Mouse (Mus musculus) limb, embryonic 12.5 days (tissue): ENCODE data around the gene Etv1. TPM values are rescaled to one million over a fixed set of nuclear protein-coding genes. Genes with fewer than 3 reads are reported as not detected.

Experiments
- ATAC-seq: fragments of 200-750 bp; cut with Nextera tagmentation; 2 replicates; pipeline ENCODE4 v1.8.0; 2017; ENCODE audit warnings: low read depth, moderate TSS enrichment; ENCODE audit not compliant: insufficient number of reproducible peaks, insufficient read depth, low FRiP score, low TSS enrichment
- H3K27ac ChIP-seq: fragments of 300-500 bp; sonication (generic); 2 replicates; pipeline ENCODE4 v1.5.1; 2016; ENCODE audit warnings: mild to moderate bottlenecking, moderate library complexity
- H3K27me3 ChIP-seq: fragments of 300-500 bp; sonication (generic); 2 replicates; pipeline ENCODE4 v1.6.1; 2016; ENCODE audit warnings: mild to moderate bottlenecking, moderate library complexity
- H3K36me3 ChIP-seq: fragments of 300-500 bp; sonication (generic); 2 replicates; pipeline ENCODE4 v1.6.1; 2016; ENCODE audit warnings: mild to moderate bottlenecking, moderate library complexity
- H3K4me1 ChIP-seq: fragments of 300-500 bp; sonication (generic); replicated peaks from 2 replicates; pipeline ENCODE4 v1.6.1; 2016
- H3K4me2 ChIP-seq: fragments of 300-500 bp; sonication (generic); 2 replicates; pipeline ENCODE4 v1.6.1; 2016; ENCODE audit warnings: mild to moderate bottlenecking, moderate library complexity
- H3K4me3 ChIP-seq: fragments of 300-500 bp; sonication (generic); replicated peaks from 2 replicates; pipeline ENCODE4 v1.5.1; 2016; ENCODE audit warnings: mild to moderate bottlenecking
- H3K9ac ChIP-seq: fragments of 300-500 bp; sonication (generic); replicated peaks from 2 replicates; pipeline ENCODE4 v1.6.1; 2016; ENCODE audit warnings: mild to moderate bottlenecking, moderate library complexity
- H3K9me3 ChIP-seq: fragments of 300-500 bp; sonication (generic); 2 replicates; pipeline ENCODE4 v1.6.1; 2016; ENCODE audit warnings: mild to moderate bottlenecking, moderate library complexity
- WGBS: fragments of 180-500 bp; shearing (Covaris S2); methylation state at CpG from one replicate; pipeline ENCODE4 v1.1.7; 2016; 5-methylcytosine and 5-hydroxymethylcytosine counted together
- polyA plus RNA-seq: library from polyadenylated mRNA; unstranded; fragments of >200 nt; fragmentation: Nextera tagmentation; extraction: Ambion mirVana; gene quantifications from 2 replicates; pipeline ENCODE4 v1.2.1, GENCODE M21; 2016

The Etv1 gene
- polyA plus RNA-seq, 1 experiment from 2014 or later: 18.7 TPM

GRCm38 (mm10) chr12:38784221-38784620, 5.0 kb downstream of the Etv1 start:
- no peak overlapping the region for H3K27ac ChIP-seq
- ATAC-seq: no peak
- no peaks in the 10 kb centered on the region for H3K9me3 ChIP-seq
- 17% methylated on average over 1 of the region's 1 CpGs for WGBS
- H3K4me2 ChIP-seq: no peak overlapping the region
- H3K9ac ChIP-seq: no peak overlapping the region
- no peak overlapping the region for H3K4me3 ChIP-seq
- no peaks in the 10 kb centered on the region for H3K36me3 ChIP-seq
- H3K4me1 ChIP-seq: peaks cover 16% of the 10 kb centered on the region
- no peaks in the 10 kb centered on the region for H3K27me3 ChIP-seq

GRCm38 (mm10) chr12:38786571-38786970, 7.4 kb downstream of the Etv1 start:
- no peak for ATAC-seq
- no peaks in the 10 kb centered on the region for H3K9me3 ChIP-seq
- H3K27me3 ChIP-seq: no peaks in the 10 kb centered on the region
- H3K4me3 ChIP-seq: no peak overlapping the region
- H3K36me3 ChIP-seq: no peaks in the 10 kb centered on the region
- no peak overlapping the region for H3K27ac ChIP-seq
- no peak overlapping the region for H3K4me2 ChIP-seq
- H3K9ac ChIP-seq: no peak overlapping the region
- WGBS: 88% methylated on average over 4 of the region's 4 CpGs
- peaks cover 17% of the 10 kb centered on the region for H3K4me1 ChIP-seq

- Histone ChIP-seq H3K27me3 (no peaks in the 10 kb centered on the region), H3K4me3 (no peak overlapping the region), H3K9me3 (no peaks in the 10 kb centered on the region), H3K36me3 (no peaks in the 10 kb centered on the region), H3K27ac (no peak overlapping the region), H3K4me2 (no peak overlapping the region), H3K4me1 (peaks cover 17% of the 10 kb centered on the region), H3K9ac (no peak overlapping the region)
- ATAC-seq: no peak
- 30% methylated on average over 3 of the region's 3 CpGs for WGBS
Measured at GRCm38 (mm10) chr12:38787704-38788103, 8.5 kb downstream of the Etv1 start.

- WGBS: 35% methylated on average over 6 of the region's 6 CpGs
- peak overlapping the region; percentile 27 for H3K4me2 ChIP-seq
- no peaks in the 10 kb centered on the region for H3K36me3 ChIP-seq
- peaks cover 17% of the 10 kb centered on the region for H3K4me1 ChIP-seq
- 0 out of 2 replicates have a peak overlapping the region, but pooled peaks have one; percentile 35 for H3K27ac ChIP-seq
- no peak for ATAC-seq
- H3K9me3 ChIP-seq: no peaks in the 10 kb centered on the region
- H3K4me3 ChIP-seq: no peak overlapping the region
- H3K9ac ChIP-seq: no peak overlapping the region
- H3K27me3 ChIP-seq: no peaks in the 10 kb centered on the region
Measured at GRCm38 (mm10) chr12:38788621-38789020, 9.4 kb downstream of the Etv1 start.

- Histone ChIP-seq H3K27ac (no peak overlapping the region), H3K9ac (no peak overlapping the region), H3K36me3 (no peaks in the 10 kb centered on the region), H3K27me3 (no peaks in the 10 kb centered on the region), H3K4me2 (no peak overlapping the region), H3K9me3 (no peaks in the 10 kb centered on the region), H3K4me1 (peaks cover 17% of the 10 kb centered on the region), H3K4me3 (no peak overlapping the region)
- no peak for ATAC-seq
- 85% methylated on average over 10 of the region's 10 CpGs for WGBS
Measured at GRCm38 (mm10) chr12:38789789-38790355, 10.7 kb downstream of the Etv1 start.

GRCm38 (mm10) chr12:38793076-38793475, 13.9 kb downstream of the Etv1 start:
- H3K9me3 ChIP-seq: no peaks in the 10 kb centered on the region
- no peak overlapping the region for H3K4me3 ChIP-seq
- WGBS: 87% methylated on average over 4 of the region's 4 CpGs
- H3K4me2 ChIP-seq: no peak overlapping the region
- peaks cover 11% of the 10 kb centered on the region for H3K4me1 ChIP-seq
- ATAC-seq: no peak
- H3K9ac ChIP-seq: no peak overlapping the region
- H3K27ac ChIP-seq: no peak overlapping the region
- H3K36me3 ChIP-seq: no peaks in the 10 kb centered on the region
- no peaks in the 10 kb centered on the region for H3K27me3 ChIP-seq

GRCm38 (mm10) chr12:38793697-38794096, 14.5 kb downstream of the Etv1 start:
- no peak overlapping the region for H3K9ac ChIP-seq
- no peaks in the 10 kb centered on the region for H3K9me3 ChIP-seq
- H3K4me2 ChIP-seq: no peak overlapping the region
- no peak for ATAC-seq
- H3K36me3 ChIP-seq: no peaks in the 10 kb centered on the region
- WGBS: 58% methylated on average over 2 of the region's 2 CpGs
- H3K4me1 ChIP-seq: peaks cover 5% of the 10 kb centered on the region
- no peaks in the 10 kb centered on the region for H3K27me3 ChIP-seq
- no peak overlapping the region for H3K4me3 ChIP-seq
- H3K27ac ChIP-seq: no peak overlapping the region

GRCm38 (mm10) chr12:38807031-38807430, 27.9 kb downstream of the Etv1 start:
- ATAC-seq: no peak
- no peak overlapping the region for H3K4me3 ChIP-seq
- no peaks in the 10 kb centered on the region for H3K36me3 ChIP-seq
- H3K27me3 ChIP-seq: no peaks in the 10 kb centered on the region
- H3K4me1 ChIP-seq: no peaks in the 10 kb centered on the region
- no peak overlapping the region for H3K9ac ChIP-seq
- no peak overlapping the region for H3K4me2 ChIP-seq
- WGBS: 74% methylated on average over 5 of the region's 5 CpGs
- no peaks in the 10 kb centered on the region for H3K9me3 ChIP-seq
- H3K27ac ChIP-seq: no peak overlapping the region

GRCm38 (mm10) chr12:38812392-38812791, 33.2 kb downstream of the Etv1 start:
- H3K36me3 ChIP-seq: no peaks in the 10 kb centered on the region
- no peaks in the 10 kb centered on the region for H3K27me3 ChIP-seq
- no peak for ATAC-seq
- no peak overlapping the region for H3K4me2 ChIP-seq
- no peaks in the 10 kb centered on the region for H3K9me3 ChIP-seq
- no peak overlapping the region for H3K9ac ChIP-seq
- H3K4me1 ChIP-seq: peaks cover 9% of the 10 kb centered on the region; the same call in 1 of the 2 replicates
- no peak overlapping the region for H3K27ac ChIP-seq
- WGBS: 84% methylated on average over 6 of the region's 6 CpGs
- no peak overlapping the region for H3K4me3 ChIP-seq

- Histone ChIP-seq H3K4me1 (peaks cover 9% of the 10 kb centered on the region; the same call in 1 of the 2 replicates), H3K27ac (no peak overlapping the region), H3K36me3 (no peaks in the 10 kb centered on the region), H3K4me3 (no peak overlapping the region), H3K9me3 (no peaks in the 10 kb centered on the region), H3K9ac (no peak overlapping the region), H3K27me3 (no peaks in the 10 kb centered on the region), H3K4me2 (no peak overlapping the region)
- 67% methylated on average over 6 of the region's 6 CpGs for WGBS
- ATAC-seq: no peak
Measured at GRCm38 (mm10) chr12:38814010-38814786, 35.0 kb downstream of the Etv1 start.

GRCm38 (mm10) chr12:38816235-38816634, 37.1 kb downstream of the Etv1 start:
- Histone ChIP-seq H3K4me3 (no peak overlapping the region), H3K9ac (no peak overlapping the region), H3K9me3 (no peaks in the 10 kb centered on the region), H3K4me1 (peaks cover 9% of the 10 kb centered on the region; the same call in 1 of the 2 replicates), H3K36me3 (no peaks in the 10 kb centered on the region), H3K27ac (no peak overlapping the region), H3K27me3 (no peaks in the 10 kb centered on the region), H3K4me2 (no peak overlapping the region)
- no peak for ATAC-seq
- WGBS: 34% methylated on average over 3 of the region's 3 CpGs
